Mouse (Mus musculus): ENCODE results near the gene Btbd9. TPM values are rescaled to one million over a fixed set of nuclear protein-coding genes. Genes with fewer than 3 reads are reported as not detected.

Btbd9 gene
- polyA plus RNA-seq, 1 experiment: 21.6 TPM

DNA sequence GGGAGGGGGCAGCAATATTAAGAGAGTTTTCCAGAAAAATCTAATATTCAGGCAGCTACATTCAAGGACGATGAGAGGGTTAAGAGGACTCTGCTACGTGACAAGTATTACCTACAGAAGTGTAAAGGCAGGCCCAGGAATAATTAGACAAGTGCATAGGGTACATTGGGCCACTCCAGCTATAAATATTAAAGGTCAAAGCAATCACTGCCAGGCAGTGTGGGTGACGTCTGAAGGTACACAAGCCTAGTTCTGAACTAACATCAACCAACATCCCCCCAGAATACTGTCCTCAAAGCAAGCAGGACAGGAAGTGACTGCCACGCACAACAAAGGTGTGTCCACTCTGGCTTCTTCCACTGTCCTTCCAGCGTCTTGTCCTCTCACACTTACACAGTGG is 77.5 kb downstream of the Btbd9 start:
- no peak overlapping the region for H3K27ac ChIP-seq (ENCODE audit: insufficient read depth, low read length)
- TF ChIP-seq POLR2A (IDR thresholded peaks at IDR 0.05; ENCODE audit: insufficient read depth, low read length) (no peak), CTCF (IDR thresholded peaks at IDR 0.05; ENCODE audit: low read depth, low read length) (no peak), EP300 (IDR thresholded peaks at IDR 0.05; ENCODE audit: insufficient read depth, low read depth, low read length) (no peak)

GRCm38 (mm10) chr17:30498376-30498719 is 77.9 kb downstream of the Btbd9 start:
- no peaks in the 10 kb centered on the region for H3K9me3 ChIP-seq (replicated peaks; ENCODE audit: control insufficient read depth, insufficient read depth, low read length, poor library complexity, severe bottlenecking)
- TF ChIP-seq EP300 (IDR thresholded peaks at IDR 0.05; ENCODE audit: insufficient read depth, low read depth, low read length) (no peak), CTCF (IDR thresholded peaks at IDR 0.05; ENCODE audit: low read depth, low read length) (no peak), POLR2A (IDR thresholded peaks at IDR 0.05; ENCODE audit: insufficient read depth, low read length) (no peak)
- no peaks in the 10 kb centered on the region for H3K4me1 ChIP-seq (ENCODE audit: control insufficient read depth, insufficient read depth, low read length)
- no peaks in the 10 kb centered on the region for H3K27me3 ChIP-seq (ENCODE audit: control insufficient read depth, insufficient read depth, low read length, poor library complexity, severe bottlenecking)
- no peak overlapping the region for H3K4me3 ChIP-seq (ENCODE audit: low read depth, low read length)
- no peak overlapping the region for H3K27ac ChIP-seq (ENCODE audit: insufficient read depth, low read length)
- H3K9ac ChIP-seq (ENCODE audit: low read depth, poor library complexity, severe bottlenecking): no peak overlapping the region
- no peaks in the 10 kb centered on the region for H3K36me3 ChIP-seq (ENCODE audit: control insufficient read depth, insufficient read depth, low read length, poor library complexity, severe bottlenecking)

More for the DNA sequence above, 77.5 kb downstream of the Btbd9 start:
- Histone ChIP-seq H3K4me1 (ENCODE audit: control insufficient read depth, insufficient read depth, low read length) (no peaks in the 10 kb centered on the region), H3K9me3 (replicated peaks; ENCODE audit: control insufficient read depth, insufficient read depth, low read length, poor library complexity, severe bottlenecking) (no peaks in the 10 kb centered on the region), H3K36me3 (ENCODE audit: control insufficient read depth, insufficient read depth, low read length, poor library complexity, severe bottlenecking) (no peaks in the 10 kb centered on the region), H3K4me3 (ENCODE audit: low read depth, low read length) (no peak overlapping the region), H3K9ac (ENCODE audit: low read depth, poor library complexity, severe bottlenecking) (no peak overlapping the region), H3K27me3 (ENCODE audit: control insufficient read depth, insufficient read depth, low read length, poor library complexity, severe bottlenecking) (no peaks in the 10 kb centered on the region)

DNA sequence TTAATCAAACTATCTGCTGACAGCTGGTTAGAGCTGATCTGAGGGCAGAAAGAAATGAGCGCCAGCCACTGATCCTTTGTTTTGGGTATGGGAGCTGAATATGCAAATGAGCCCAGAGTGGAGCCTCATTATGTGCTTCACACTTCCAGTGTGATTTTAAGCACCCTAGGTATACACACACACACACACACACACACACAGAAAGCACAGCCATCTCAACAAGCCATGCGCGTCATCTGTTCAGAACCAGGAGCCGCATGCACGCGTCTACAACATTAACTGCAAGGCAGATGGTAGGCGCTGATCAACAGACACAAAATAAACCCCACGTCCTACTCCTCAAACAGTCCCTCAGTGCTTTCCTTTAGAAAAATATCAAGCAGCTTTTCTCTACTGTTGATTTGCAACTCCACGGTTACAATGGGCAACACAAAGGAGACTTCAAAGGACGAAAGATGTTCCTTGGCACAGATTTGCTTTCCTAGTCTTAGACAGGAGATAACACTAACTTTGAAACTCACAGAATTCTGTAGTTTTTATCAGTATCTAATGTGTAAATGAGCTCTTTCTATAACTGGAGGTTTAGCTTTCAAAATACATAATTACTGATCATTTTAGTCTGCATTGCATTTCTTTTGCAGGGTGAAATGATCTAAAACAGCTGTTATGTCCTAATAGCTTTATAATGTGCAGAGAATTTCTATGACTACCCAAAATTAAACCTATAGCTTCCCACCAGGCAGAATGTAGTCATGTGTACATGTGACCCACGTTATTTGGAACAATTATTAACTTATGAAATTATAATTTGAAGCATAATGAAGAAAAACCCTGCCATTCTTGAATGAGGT is 78.5 kb downstream of the Btbd9 start:
- Histone ChIP-seq H3K9me3 (replicated peaks; ENCODE audit: control insufficient read depth, insufficient read depth, low read length, poor library complexity, severe bottlenecking) (no peaks in the 10 kb centered on the region), H3K36me3 (ENCODE audit: control insufficient read depth, insufficient read depth, low read length, poor library complexity, severe bottlenecking) (no peaks in the 10 kb centered on the region), H3K27me3 (ENCODE audit: control insufficient read depth, insufficient read depth, low read length, poor library complexity, severe bottlenecking) (no peaks in the 10 kb centered on the region), H3K27ac (ENCODE audit: insufficient read depth, low read length) (no peak overlapping the region), H3K9ac (ENCODE audit: low read depth, poor library complexity, severe bottlenecking) (no peak overlapping the region), H3K4me3 (ENCODE audit: low read depth, low read length) (no peak overlapping the region), H3K4me1 (ENCODE audit: control insufficient read depth, insufficient read depth, low read length) (no peaks in the 10 kb centered on the region)
- TF ChIP-seq EP300 (IDR thresholded peaks at IDR 0.05; ENCODE audit: insufficient read depth, low read depth, low read length): no peak
- TF ChIP-seq CTCF (IDR thresholded peaks at IDR 0.05; ENCODE audit: low read depth, low read length): no peak
- no peak for TF ChIP-seq POLR2A (IDR thresholded peaks at IDR 0.05; ENCODE audit: insufficient read depth, low read length)

- no peak overlapping the region for H3K27ac ChIP-seq (ENCODE audit: insufficient read depth, low read length)
- no peak overlapping the region for H3K4me3 ChIP-seq (ENCODE audit: low read depth, low read length)
- no peak overlapping the region for H3K9ac ChIP-seq (ENCODE audit: low read depth, poor library complexity, severe bottlenecking)
- H3K27me3 ChIP-seq (ENCODE audit: control insufficient read depth, insufficient read depth, low read length, poor library complexity, severe bottlenecking): no peaks in the 10 kb centered on the region
- H3K9me3 ChIP-seq (replicated peaks; ENCODE audit: control insufficient read depth, insufficient read depth, low read length, poor library complexity, severe bottlenecking): no peaks in the 10 kb centered on the region
- H3K4me1 ChIP-seq (ENCODE audit: control insufficient read depth, insufficient read depth, low read length): no peaks in the 10 kb centered on the region
- TF ChIP-seq EP300 (IDR thresholded peaks at IDR 0.05; ENCODE audit: insufficient read depth, low read depth, low read length): no peak
- no peak for TF ChIP-seq CTCF (IDR thresholded peaks at IDR 0.05; ENCODE audit: low read depth, low read length)
- TF ChIP-seq POLR2A (IDR thresholded peaks at IDR 0.05; ENCODE audit: insufficient read depth, low read length): no peak
- no peaks in the 10 kb centered on the region for H3K36me3 ChIP-seq (ENCODE audit: control insufficient read depth, insufficient read depth, low read length, poor library complexity, severe bottlenecking)
Measured at GRCm38 (mm10) chr17:30495567-30495966, 80.7 kb downstream of the Btbd9 start.

- Histone ChIP-seq H3K27me3 (ENCODE audit: control insufficient read depth, insufficient read depth, low read length, poor library complexity, severe bottlenecking) (no peaks in the 10 kb centered on the region), H3K9ac (ENCODE audit: low read depth, poor library complexity, severe bottlenecking) (no peak overlapping the region), H3K9me3 (replicated peaks; ENCODE audit: control insufficient read depth, insufficient read depth, low read length, poor library complexity, severe bottlenecking) (no peaks in the 10 kb centered on the region), H3K4me1 (ENCODE audit: control insufficient read depth, insufficient read depth, low read length) (no peaks in the 10 kb centered on the region), H3K4me3 (ENCODE audit: low read depth, low read length) (no peak overlapping the region), H3K27ac (ENCODE audit: insufficient read depth, low read length) (no peak overlapping the region), H3K36me3 (ENCODE audit: control insufficient read depth, insufficient read depth, low read length, poor library complexity, severe bottlenecking) (no peaks in the 10 kb centered on the region)
- no peak for TF ChIP-seq POLR2A (IDR thresholded peaks at IDR 0.05; ENCODE audit: insufficient read depth, low read length)
- TF ChIP-seq CTCF (IDR thresholded peaks at IDR 0.05; ENCODE audit: low read depth, low read length): no peak
- TF ChIP-seq EP300 (IDR thresholded peaks at IDR 0.05; ENCODE audit: insufficient read depth, low read depth, low read length): no peak
Measured at GRCm38 (mm10) chr17:30495154-30495553, 81.1 kb downstream of the Btbd9 start.

DNA sequence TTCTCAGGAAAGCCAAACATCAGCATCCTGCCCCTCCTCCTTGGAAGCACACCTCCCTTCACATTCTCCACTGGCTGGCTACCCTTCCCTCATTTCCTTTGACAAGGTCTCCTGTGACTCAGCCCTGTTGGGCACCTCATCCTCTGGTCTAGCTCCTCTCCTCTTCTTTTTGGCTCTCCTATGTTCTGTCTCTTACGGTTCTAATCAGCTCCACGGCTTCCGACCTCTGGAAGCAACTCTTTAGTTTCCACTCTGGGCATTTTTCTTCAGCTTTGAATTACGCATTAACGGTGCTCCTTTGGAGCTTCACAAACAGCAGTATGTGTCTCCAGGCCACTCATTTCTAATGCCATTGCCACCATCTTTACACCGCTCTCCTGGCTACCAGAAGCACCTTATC is 82.8 kb downstream of the Btbd9 start:
- TF ChIP-seq CTCF (IDR thresholded peaks at IDR 0.05; ENCODE audit: low read depth, low read length) (no peak), POLR2A (IDR thresholded peaks at IDR 0.05; ENCODE audit: insufficient read depth, low read length) (no peak), EP300 (IDR thresholded peaks at IDR 0.05; ENCODE audit: insufficient read depth, low read depth, low read length) (no peak)
- Histone ChIP-seq H3K27ac (ENCODE audit: insufficient read depth, low read length) (no peak overlapping the region), H3K36me3 (ENCODE audit: control insufficient read depth, insufficient read depth, low read length, poor library complexity, severe bottlenecking) (no peaks in the 10 kb centered on the region), H3K9ac (ENCODE audit: low read depth, poor library complexity, severe bottlenecking) (no peak overlapping the region), H3K9me3 (replicated peaks; ENCODE audit: control insufficient read depth, insufficient read depth, low read length, poor library complexity, severe bottlenecking) (no peaks in the 10 kb centered on the region), H3K27me3 (ENCODE audit: control insufficient read depth, insufficient read depth, low read length, poor library complexity, severe bottlenecking) (no peaks in the 10 kb centered on the region), H3K4me1 (ENCODE audit: control insufficient read depth, insufficient read depth, low read length) (no peaks in the 10 kb centered on the region), H3K4me3 (ENCODE audit: low read depth, low read length) (no peak overlapping the region)
